Mouse (Mus musculus) stomach, embryonic 14.5 days (tissue): ENCODE data around the gene Gpr180. TPM values are rescaled to one million over a fixed set of nuclear protein-coding genes. Genes with fewer than 3 reads are reported as not detected.

Source experiments
- ATAC-seq: fragments of 200-750 bp; cut with Nextera tagmentation; 2 replicates; pipeline ENCODE4 v1.8.0; 2017; ENCODE audit warnings: low read depth, moderate TSS enrichment; ENCODE audit not compliant: insufficient number of reproducible peaks, insufficient read depth, low FRiP score
- H3K27ac ChIP-seq: fragments of 300-500 bp; sonication (generic); 2 replicates; pipeline ENCODE4 v1.5.1; 2014; ENCODE audit warnings: mild to moderate bottlenecking, low read length, moderate library complexity, mixed read lengths
- H3K27me3 ChIP-seq: fragments of 300-500 bp; sonication (generic); 2 replicates; pipeline ENCODE4 v1.6.1; 2014; ENCODE audit warnings: low read length, control low read depth, mixed read lengths; ENCODE audit not compliant: control insufficient read depth, insufficient read depth
- H3K36me3 ChIP-seq: fragments of 300-500 bp; sonication (generic); 2 replicates; pipeline ENCODE4 v1.6.1; 2014; ENCODE audit warnings: mild to moderate bottlenecking, control low read depth, low read length, moderate library complexity, mixed read lengths; ENCODE audit not compliant: control insufficient read depth, insufficient read depth
- H3K4me1 ChIP-seq: fragments of 300-500 bp; sonication (generic); 2 replicates; pipeline ENCODE4 v1.6.1; 2014; ENCODE audit warnings: low read length, control low read depth, mixed read lengths; ENCODE audit not compliant: control insufficient read depth, insufficient read depth
- H3K4me2 ChIP-seq: fragments of 300-500 bp; sonication (generic); replicated peaks from 2 replicates; pipeline ENCODE4 v1.6.1; 2014; ENCODE audit warnings: low read depth, low read length, control low read depth
- H3K4me3 ChIP-seq: fragments of 300-500 bp; sonication (generic); 2 replicates; pipeline ENCODE4 v1.5.1; 2014; ENCODE audit warnings: low read depth, low read length, control low read depth
- H3K9ac ChIP-seq: fragments of 300-500 bp; sonication (generic); replicated peaks from 2 replicates; pipeline ENCODE4 v1.6.1; 2014; ENCODE audit warnings: low read depth, mild to moderate bottlenecking, control low read depth, low read length, moderate library complexity, mixed read lengths
- H3K9me3 ChIP-seq: fragments of 300-500 bp; sonication (generic); 2 replicates; pipeline ENCODE4 v1.6.1; 2016; ENCODE audit warnings: low read depth, low read length, control low read depth; ENCODE audit not compliant: control insufficient read depth
- WGBS: fragments of 180-500 bp; shearing (Covaris S2); extraction: QIAGEN DNeasy Blood & Tissue Kit; methylation state at CpG from one replicate; pipeline ENCODE4 v1.1.7; 2014; 5-methylcytosine and 5-hydroxymethylcytosine counted together
- polyA plus RNA-seq: library from polyadenylated mRNA; unstranded; fragments of >200 nt; fragmentation: Nextera tagmentation; extraction: Ambion mirVana; gene quantifications from 2 replicates; pipeline ENCODE4 v1.2.1, GENCODE M21; 2014

Gene Gpr180
- polyA plus RNA-seq, 1 experiment from 2014 or later, result 60.2 TPM

DNA sequence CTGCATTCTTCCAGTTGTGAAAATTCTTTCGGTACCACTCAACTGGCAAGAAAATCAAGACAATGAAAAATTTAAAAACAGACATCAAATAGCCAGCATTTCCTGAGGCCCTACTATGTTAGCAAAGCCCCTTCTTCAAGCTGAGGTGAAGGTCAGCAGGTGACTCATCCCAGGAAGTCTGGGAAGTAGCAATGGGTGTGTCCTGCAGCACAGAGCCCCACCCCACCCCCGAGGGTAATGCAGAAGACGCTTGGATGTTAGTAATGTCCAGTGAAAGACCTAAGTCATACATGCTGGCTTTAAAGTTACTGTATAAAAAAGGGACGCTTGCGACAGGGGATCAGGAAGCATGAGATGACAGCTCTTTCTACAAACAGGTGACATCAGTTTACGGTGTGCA is 23.8 kb upstream of the Gpr180 start:
- Histone ChIP-seq H3K36me3 (peaks cover 57% of the 10 kb centered on the region), H3K4me3 (no peak overlapping the region), H3K27ac (no peak overlapping the region), H3K4me2 (no peak overlapping the region), H3K27me3 (no peaks in the 10 kb centered on the region), H3K9me3 (no peaks in the 10 kb centered on the region), H3K4me1 (no peaks in the 10 kb centered on the region), H3K9ac (no peak overlapping the region)
- WGBS, result 93% methylated on average over 6 of the region's 6 CpGs
- no peak for ATAC-seq

DNA sequence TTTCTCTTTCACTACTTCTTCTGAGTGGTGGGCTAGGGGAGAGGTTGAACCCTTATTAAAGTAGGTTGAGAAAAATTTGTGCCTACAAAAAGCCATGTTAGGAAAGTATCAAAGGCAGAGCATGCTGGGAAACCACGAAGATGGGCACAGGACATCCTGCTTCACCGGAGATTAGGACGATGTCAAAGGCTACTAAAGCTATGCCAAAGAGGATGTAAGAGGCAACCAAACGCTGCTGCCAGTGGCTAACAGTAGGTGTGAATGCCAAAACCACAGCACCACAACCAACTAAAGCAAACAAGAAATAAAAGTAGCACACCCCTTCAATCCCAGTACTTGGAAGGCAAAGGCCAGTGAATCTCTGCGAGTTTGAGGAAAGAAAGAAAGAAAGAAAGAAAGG is 12.8 kb upstream of the Gpr180 start:
- no peak overlapping the region for H3K27ac ChIP-seq
- 87% methylated on average over 5 of the region's 5 CpGs for WGBS
- no peak for ATAC-seq
- H3K9me3 ChIP-seq, result no peaks in the 10 kb centered on the region
- H3K36me3 ChIP-seq, result peaks cover 56% of the 10 kb centered on the region
- no peak overlapping the region for H3K4me3 ChIP-seq
- no peaks in the 10 kb centered on the region for H3K27me3 ChIP-seq
- H3K4me2 ChIP-seq, result no peak overlapping the region
- no peak overlapping the region for H3K9ac ChIP-seq
- H3K4me1 ChIP-seq, result no peaks in the 10 kb centered on the region

DNA sequence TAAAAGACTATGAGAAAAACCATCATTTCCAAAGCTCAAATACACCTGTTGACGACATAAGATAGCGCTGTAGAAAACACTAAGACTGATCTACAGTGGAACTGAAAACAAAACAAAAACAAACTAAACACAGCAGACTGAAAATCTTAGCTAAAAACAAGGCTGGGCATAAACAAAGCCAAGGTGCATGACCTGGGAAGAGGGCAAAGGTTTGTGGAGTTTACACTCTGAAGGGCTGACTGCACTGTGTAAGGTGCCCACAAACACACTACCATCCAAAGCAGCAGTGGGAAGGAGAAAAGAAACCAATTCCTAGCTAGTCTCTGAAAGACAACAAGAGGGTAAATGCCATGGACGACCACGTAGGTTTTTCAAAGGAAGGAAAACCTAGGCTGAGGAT is 12.2 kb upstream of the Gpr180 start:
- H3K4me2 ChIP-seq, result no peak overlapping the region
- H3K27ac ChIP-seq, result no peak overlapping the region
- peaks cover 51% of the 10 kb centered on the region for H3K36me3 ChIP-seq
- no peaks in the 10 kb centered on the region for H3K4me1 ChIP-seq
- ATAC-seq, result no peak
- no peak overlapping the region for H3K9ac ChIP-seq
- WGBS, result 88% methylated on average over 4 of the region's 4 CpGs
- no peak overlapping the region for H3K4me3 ChIP-seq
- H3K9me3 ChIP-seq, result no peaks in the 10 kb centered on the region
- H3K27me3 ChIP-seq, result no peaks in the 10 kb centered on the region

GRCm38 (mm10) chr14:118126301-118126700 is 10.7 kb upstream of the Gpr180 start:
- WGBS, result 87% methylated on average over 5 of the region's 5 CpGs
- no peak overlapping the region for H3K4me2 ChIP-seq
- peaks cover 40% of the 10 kb centered on the region for H3K36me3 ChIP-seq
- no peak for ATAC-seq
- H3K27ac ChIP-seq, result no peak overlapping the region
- no peak overlapping the region for H3K4me3 ChIP-seq
- no peaks in the 10 kb centered on the region for H3K9me3 ChIP-seq
- H3K9ac ChIP-seq, result no peak overlapping the region
- no peaks in the 10 kb centered on the region for H3K27me3 ChIP-seq
- peaks cover 2% of the 10 kb centered on the region for H3K4me1 ChIP-seq

DNA sequence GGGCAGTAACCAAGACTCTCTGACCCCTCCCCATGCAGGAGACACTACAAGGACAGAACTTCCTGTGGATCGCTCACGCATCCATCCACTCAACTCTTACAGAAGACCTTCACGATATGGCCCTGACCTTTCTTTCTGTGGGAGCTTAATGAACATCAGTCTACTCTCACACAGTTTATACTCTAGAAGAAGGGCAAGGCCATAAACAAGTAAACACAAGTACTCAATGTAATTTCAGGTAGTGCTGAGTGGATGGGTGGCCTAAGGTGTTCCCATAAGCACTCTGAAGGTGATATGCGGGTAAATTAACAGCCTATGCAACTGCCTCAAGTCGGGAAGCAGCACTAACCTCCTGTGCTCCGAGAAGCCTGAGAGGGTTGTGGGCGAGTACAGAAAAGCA is 5.5 kb upstream of the Gpr180 start:
- Histone ChIP-seq H3K27me3 (no peaks in the 10 kb centered on the region), H3K9me3 (no peaks in the 10 kb centered on the region), H3K9ac (peak overlapping the region; percentile 87; the same call in 1 of the 2 replicates), H3K27ac (no peak overlapping the region), H3K4me2 (peak overlapping the region; percentile 56), H3K4me3 (peak overlapping the region; percentile 84), H3K36me3 (peaks cover 15% of the 10 kb centered on the region), H3K4me1 (peaks cover 13% of the 10 kb centered on the region)
- no peak for ATAC-seq
- 76% methylated on average over 7 of the region's 7 CpGs for WGBS

DNA sequence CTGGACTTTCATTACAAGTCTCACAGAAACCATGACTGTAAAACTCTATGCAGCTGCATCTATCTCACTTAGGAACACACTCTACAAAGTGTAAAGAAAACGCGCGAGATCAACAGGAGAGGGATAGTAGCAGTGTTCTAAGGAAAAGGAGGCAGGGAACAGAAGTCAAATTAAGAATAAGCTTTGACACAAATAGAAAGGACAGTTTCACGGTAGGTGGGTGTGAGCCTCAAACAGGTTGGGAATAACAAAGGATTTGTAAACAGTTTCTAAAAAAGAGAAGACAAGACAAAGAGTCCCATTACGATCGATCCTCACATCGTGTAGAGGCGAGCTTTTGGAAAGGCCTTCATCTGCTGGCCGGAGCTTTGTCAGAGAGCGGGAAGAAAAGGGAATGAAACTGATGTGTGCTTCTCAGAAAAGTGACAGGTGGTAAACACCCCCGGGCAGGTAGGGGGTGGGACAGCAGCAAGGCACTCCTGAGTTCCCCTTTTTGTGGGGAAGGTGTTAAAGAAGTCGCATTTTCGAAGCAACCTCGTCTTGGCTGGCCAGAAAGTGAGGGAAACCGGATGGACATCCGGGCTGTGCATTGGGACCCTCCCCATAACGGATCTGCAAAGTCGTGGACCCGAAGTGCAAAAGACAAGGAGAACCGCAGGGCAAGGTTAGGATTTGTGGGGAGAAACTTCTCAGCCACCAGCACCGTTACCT is 4.9 kb upstream of the Gpr180 start:
- Histone ChIP-seq H3K27ac (no peak overlapping the region), H3K4me1 (peaks cover 14% of the 10 kb centered on the region), H3K4me2 (peak overlapping the region; percentile 56), H3K4me3 (peak overlapping the region; percentile 84), H3K9me3 (no peaks in the 10 kb centered on the region), H3K9ac (peak overlapping the region; percentile 87), H3K36me3 (peaks cover 11% of the 10 kb centered on the region; the same call in 1 of the 2 replicates), H3K27me3 (no peaks in the 10 kb centered on the region)
- 9% methylated on average over 21 of the region's 21 CpGs for WGBS
- ATAC-seq, result peak; percentile 5; the same call in 1 of the 2 replicates

- peak within 1 kb of the TSS; percentile 84 for H3K4me3 ChIP-seq
- H3K9me3 ChIP-seq, result no peaks in the 10 kb centered on the region
- H3K27ac ChIP-seq, result no peak within 1 kb of the TSS
- ATAC-seq, result peak; percentile 77
- under 1% methylated on average over 28 of the region's 28 CpGs for WGBS
- H3K27me3 ChIP-seq, result no peaks in the 10 kb centered on the region
- H3K4me1 ChIP-seq, result peaks cover 15% of the 10 kb centered on the region
- peak within 1 kb of the TSS; percentile 87 for H3K9ac ChIP-seq
- peaks cover 6% of the 10 kb centered on the region; the same call in 1 of the 2 replicates for H3K36me3 ChIP-seq
- peak within 1 kb of the TSS; percentile 56 for H3K4me2 ChIP-seq
Observed at GRCm38 (mm10) chr14:118132642-118132977, 4.3 kb upstream of the Gpr180 start, which contains the start of gene Tgds. Gene Tgds, minus strand, starts transcription at chr14:118132755.

- Histone ChIP-seq H3K27me3 (no peaks in the 10 kb centered on the region), H3K27ac (peak overlapping the region; percentile 58; the same call in 1 of the 2 replicates), H3K4me1 (peaks cover 16% of the 10 kb centered on the region; the same call in 1 of the 2 replicates), H3K9me3 (no peaks in the 10 kb centered on the region), H3K4me2 (peak overlapping the region; percentile 77), H3K4me3 (peak overlapping the region; percentile 89), H3K9ac (peak overlapping the region; percentile 83), H3K36me3 (peaks cover 19% of the 10 kb centered on the region; the same call in 1 of the 2 replicates)
- peak; percentile 14 for ATAC-seq
- 2% methylated on average over 13 of the region's 13 CpGs for WGBS
Observed at GRCm38 (mm10) chr14:118137487-118137886, 529 bp downstream of the Gpr180 start.
